Mouse (Mus musculus) embryonic facial prominence, embryonic 15.5 days (tissue): ENCODE measurements around the gene Dync1li2. TPM values are rescaled to one million over a fixed set of nuclear protein-coding genes. Genes with fewer than 3 reads are reported as not detected.

ENCODE experiments used
- ATAC-seq: fragments of 200-750 bp; cut with Nextera tagmentation; 2 replicates; pipeline ENCODE4 v1.8.0; 2017; ENCODE audit warnings: low read depth, moderate TSS enrichment; ENCODE audit not compliant: insufficient number of reproducible peaks, low FRiP score, low TSS enrichment
- H3K27ac ChIP-seq: fragments of 300-500 bp; sonication (generic); replicated peaks from 2 replicates; pipeline ENCODE4 v1.5.1; 2015; ENCODE audit warnings: mild to moderate bottlenecking, inconsistent platforms
- H3K27me3 ChIP-seq: fragments of 300-500 bp; sonication (generic); 2 replicates; pipeline ENCODE4 v1.6.1; 2015; ENCODE audit warnings: inconsistent platforms
- H3K36me3 ChIP-seq: fragments of 300-500 bp; sonication (generic); 2 replicates; pipeline ENCODE4 v1.6.1; 2015; ENCODE audit warnings: mild to moderate bottlenecking, inconsistent platforms
- H3K4me1 ChIP-seq: fragments of 300-500 bp; sonication (generic); 2 replicates; pipeline ENCODE4 v1.6.1; 2015; ENCODE audit warnings: inconsistent platforms
- H3K4me2 ChIP-seq: fragments of 300-500 bp; sonication (generic); replicated peaks from 2 replicates; pipeline ENCODE4 v1.6.1; 2015; ENCODE audit warnings: mild to moderate bottlenecking, inconsistent platforms
- H3K4me3 ChIP-seq: fragments of 300-500 bp; sonication (generic); replicated peaks from 2 replicates; pipeline ENCODE4 v1.5.1; 2015; ENCODE audit warnings: mild to moderate bottlenecking, inconsistent platforms
- H3K9ac ChIP-seq: fragments of 300-500 bp; sonication (generic); 2 replicates; pipeline ENCODE4 v1.6.1; 2015; ENCODE audit warnings: inconsistent platforms
- H3K9me3 ChIP-seq: fragments of 300-500 bp; sonication (generic); replicated peaks from 2 replicates; pipeline ENCODE4 v1.6.1; 2016; ENCODE audit warnings: inconsistent platforms
- WGBS: fragments of 180-500 bp; shearing (Covaris S2); methylation state at CpG from one replicate; pipeline ENCODE4 v1.1.7; 2015; 5-methylcytosine and 5-hydroxymethylcytosine counted together
- polyA plus RNA-seq: library from polyadenylated mRNA; unstranded; fragments of >200 nt; fragmentation: Nextera tagmentation; extraction: Ambion mirVana; gene quantifications from 2 replicates; pipeline ENCODE4 v1.2.1, GENCODE M21; 2015

Dync1li2 gene
- polyA plus RNA-seq: 63.0 and 66.3 TPM in 2 replicates

GRCm38 (mm10) chr8:104442299-104443124 is at the start of gene Dync1li2:
Gene Dync1li2 (minus strand): TSS chr8:104443047.
- Histone ChIP-seq H3K9me3 (no peaks in the 10 kb centered on the region), H3K4me2 (peak within 1 kb of the TSS; percentile 81), H3K4me1 (peaks cover 15% of the 10 kb centered on the region), H3K27me3 (no peaks in the 10 kb centered on the region), H3K4me3 (peak within 1 kb of the TSS; percentile 97), H3K36me3 (peaks cover 28% of the 10 kb centered on the region), H3K27ac (peak within 1 kb of the TSS; percentile 81), H3K9ac (peak within 1 kb of the TSS; percentile 80)
- WGBS: under 1% methylated on average over 73 of the region's 75 CpGs
- ATAC-seq: peak; percentile 83

GRCm38 (mm10) chr8:104479091-104479490 is 36.2 kb upstream of the Dync1li2 start:
- Histone ChIP-seq H3K4me1 (no peaks in the 10 kb centered on the region), H3K27me3 (no peaks in the 10 kb centered on the region), H3K36me3 (no peaks in the 10 kb centered on the region), H3K9me3 (no peaks in the 10 kb centered on the region), H3K4me2 (no peak overlapping the region), H3K4me3 (no peak overlapping the region), H3K27ac (no peak overlapping the region), H3K9ac (no peak overlapping the region)
- 69% methylated on average over 1 of the region's 1 CpGs for WGBS
- ATAC-seq: no peak

- no peak overlapping the region for H3K27ac ChIP-seq
- no peak overlapping the region for H3K4me2 ChIP-seq
- no peaks in the 10 kb centered on the region for H3K4me1 ChIP-seq
- H3K27me3 ChIP-seq: no peaks in the 10 kb centered on the region
- H3K36me3 ChIP-seq: no peaks in the 10 kb centered on the region
- no peak overlapping the region for H3K9ac ChIP-seq
- no peak for ATAC-seq
- no peaks in the 10 kb centered on the region for H3K9me3 ChIP-seq
- 73% methylated on average over 3 of the region's 3 CpGs for WGBS
- H3K4me3 ChIP-seq: no peak overlapping the region
Observed at GRCm38 (mm10) chr8:104472465-104472864, 29.6 kb upstream of the Dync1li2 start.

GRCm38 (mm10) chr8:104467463-104467862 is 24.6 kb upstream of the Dync1li2 start:
- H3K27me3 ChIP-seq: no peaks in the 10 kb centered on the region
- ATAC-seq: no peak
- H3K4me3 ChIP-seq: no peak overlapping the region
- H3K9ac ChIP-seq: no peak overlapping the region
- H3K9me3 ChIP-seq: no peaks in the 10 kb centered on the region
- no peak overlapping the region for H3K4me2 ChIP-seq
- 73% methylated on average over 2 of the region's 2 CpGs for WGBS
- H3K36me3 ChIP-seq: no peaks in the 10 kb centered on the region
- H3K4me1 ChIP-seq: no peaks in the 10 kb centered on the region
- H3K27ac ChIP-seq: no peak overlapping the region

GRCm38 (mm10) chr8:104452177-104452576 is 9.3 kb upstream of the Dync1li2 start:
- no peaks in the 10 kb centered on the region for H3K9me3 ChIP-seq
- H3K4me1 ChIP-seq: no peaks in the 10 kb centered on the region
- H3K27me3 ChIP-seq: no peaks in the 10 kb centered on the region
- H3K36me3 ChIP-seq: no peaks in the 10 kb centered on the region
- H3K27ac ChIP-seq: no peak overlapping the region
- no peak for ATAC-seq
- no peak overlapping the region for H3K4me2 ChIP-seq
- no peak overlapping the region for H3K9ac ChIP-seq
- WGBS: 83% methylated on average over 3 of the region's 3 CpGs
- H3K4me3 ChIP-seq: no peak overlapping the region

- no peaks in the 10 kb centered on the region for H3K27me3 ChIP-seq
- no peaks in the 10 kb centered on the region for H3K4me1 ChIP-seq
- H3K4me2 ChIP-seq: no peak overlapping the region
- no peaks in the 10 kb centered on the region for H3K36me3 ChIP-seq
- no peak for ATAC-seq
- 62% methylated on average over 3 of the region's 3 CpGs for WGBS
- H3K4me3 ChIP-seq: no peak overlapping the region
- H3K9ac ChIP-seq: no peak overlapping the region
- H3K27ac ChIP-seq: no peak overlapping the region
- H3K9me3 ChIP-seq: no peaks in the 10 kb centered on the region
Observed at GRCm38 (mm10) chr8:104448796-104449195, 5.9 kb upstream of the Dync1li2 start.

- H3K9me3 ChIP-seq: no peaks in the 10 kb centered on the region
- ATAC-seq: no peak
- no peaks in the 10 kb centered on the region for H3K36me3 ChIP-seq
- WGBS: 77% methylated on average over 3 of the region's 3 CpGs
- H3K4me2 ChIP-seq: no peak overlapping the region
- H3K27me3 ChIP-seq: no peaks in the 10 kb centered on the region
- H3K4me3 ChIP-seq: no peak overlapping the region
- H3K4me1 ChIP-seq: peaks cover 10% of the 10 kb centered on the region
- no peak overlapping the region for H3K27ac ChIP-seq
- H3K9ac ChIP-seq: no peak overlapping the region
Observed at GRCm38 (mm10) chr8:104446016-104446415, 3.2 kb upstream of the Dync1li2 start.

GRCm38 (mm10) chr8:104445248-104445647 is 2.4 kb upstream of the Dync1li2 start:
- H3K4me1 ChIP-seq: peaks cover 15% of the 10 kb centered on the region

GRCm38 (mm10) chr8:104443125-104443679 is 355 bp upstream of the Dync1li2 start:
- 60% methylated on average over 7 of the region's 7 CpGs for WGBS
- Histone ChIP-seq H3K9ac (no peak overlapping the region), H3K4me3 (peak overlapping the region; percentile 97), H3K27ac (no peak overlapping the region), H3K4me2 (peak overlapping the region; percentile 81), H3K4me1 (peaks cover 15% of the 10 kb centered on the region), H3K36me3 (peaks cover 24% of the 10 kb centered on the region), H3K27me3 (no peaks in the 10 kb centered on the region), H3K9me3 (no peaks in the 10 kb centered on the region)
- ATAC-seq: 0 out of 2 replicates have a peak, but pooled peaks have one; percentile 31

More at GRCm38 (mm10) chr8:104445248-104445647, 2.4 kb upstream of the Dync1li2 start:
- Histone ChIP-seq H3K9ac (no peak overlapping the region), H3K27ac (no peak overlapping the region), H3K4me3 (no peak overlapping the region), H3K4me2 (no peak overlapping the region), H3K27me3 (no peaks in the 10 kb centered on the region), H3K9me3 (no peaks in the 10 kb centered on the region), H3K36me3 (peaks cover 4% of the 10 kb centered on the region; the same call in 1 of the 2 replicates)
- ATAC-seq: no peak
- WGBS: 61% methylated on average over 6 of the region's 6 CpGs

GRCm38 (mm10) chr8:104441613-104442012 is 1.2 kb downstream of the Dync1li2 start:
- Histone ChIP-seq H3K27me3 (no peaks in the 10 kb centered on the region), H3K27ac (no peak overlapping the region), H3K36me3 (peaks cover 37% of the 10 kb centered on the region), H3K4me2 (peak overlapping the region; percentile 81), H3K9ac (peak overlapping the region; percentile 80), H3K4me1 (peaks cover 18% of the 10 kb centered on the region), H3K4me3 (peak overlapping the region; percentile 97), H3K9me3 (no peaks in the 10 kb centered on the region)
- no peak for ATAC-seq
- 50% methylated on average over 7 of the region's 7 CpGs for WGBS

- 95% methylated on average over 8 of the region's 8 CpGs for WGBS
- Histone ChIP-seq H3K27ac (no peak overlapping the region), H3K9me3 (no peaks in the 10 kb centered on the region), H3K9ac (no peak overlapping the region), H3K4me3 (no peak overlapping the region), H3K27me3 (no peaks in the 10 kb centered on the region), H3K4me1 (peaks cover 34% of the 10 kb centered on the region), H3K36me3 (peaks cover 57% of the 10 kb centered on the region), H3K4me2 (no peak overlapping the region)
- no peak for ATAC-seq
Observed at GRCm38 (mm10) chr8:104439461-104439860, 3.4 kb downstream of the Dync1li2 start.
